In genomic region chr3:9370096-9370495, GRCm38 (mm10) we compare ENCODE assay signal across 27 mouse cellular contexts.
A peak's percentile ranks its signal among the peaks of the same experiment; 100 is the strongest.
DNase-seq lines count a peak whose midpoint lies in the region; ATAC-seq and TF ChIP-seq lines count a peak whose summit lies in the region.
"Had no signal": no experiment of that assay in that cellular context is flagged by ENCODE, and none has a peak within 500 bp of the region (broad histone marks: within the 10 kb centered on the region; RNA-seq: fewer than 3 reads in every experiment).

No protein-coding gene starts in this region.

- no peaks in the 10 kb centered on the region for H3K27me3 ChIP-seq in heart, adult 2 months (ENCODE audit: control insufficient read depth, insufficient read depth, low read length)
- H3K27me3 ChIP-seq in liver, postnatal 0 days (ENCODE audit: insufficient read depth, low read length): no peaks in the 10 kb centered on the region
- no peaks in the 10 kb centered on the region for H3K27me3 ChIP-seq in liver, embryonic 11.5 days (replicated peaks; ENCODE audit: control insufficient read depth, insufficient read depth, low read length)
- no peaks in the 10 kb centered on the region for H3K27me3 ChIP-seq in embryonic facial prominence, embryonic 10.5 days (replicated peaks; ENCODE audit: low read depth, poor library complexity, severe bottlenecking)
- H3K27me3 ChIP-seq: heart, embryonic 15.5 days; kidney, embryonic 15.5 days; limb, embryonic 15.5 days; midbrain, embryonic 15.5 days; stomach, embryonic 15.5 days had no signal

- TF ChIP-seq CTCF in heart, adult 2 months (IDR thresholded peaks at IDR 0.05): peak; percentile 35
- TF ChIP-seq CTCF in liver, postnatal 0 days (IDR thresholded peaks at IDR 0.05; ENCODE audit: low read depth): 0 out of 2 replicates have a peak, but pooled peaks have one; percentile 8

- H3K27ac ChIP-seq in heart, adult 2 months: no peak overlapping the region
- no peak overlapping the region for H3K27ac ChIP-seq in liver, postnatal 0 days (ENCODE audit: low read depth)
- no peak overlapping the region for H3K27ac ChIP-seq in liver, embryonic 11.5 days (ENCODE audit: low read depth, low read length)
- H3K27ac ChIP-seq in embryonic facial prominence, embryonic 10.5 days (replicated peaks): no peak overlapping the region
- H3K27ac ChIP-seq: heart, embryonic 15.5 days; hindbrain, embryonic 14.5 days; kidney, embryonic 15.5 days; limb, embryonic 15.5 days; midbrain, embryonic 15.5 days; stomach, embryonic 15.5 days had no signal

- no peak overlapping the region for H3K9ac ChIP-seq in heart, adult 2 months (ENCODE audit: low read depth, low read length)
- no peak overlapping the region for H3K9ac ChIP-seq in liver, postnatal 0 days (replicated peaks)
- H3K9ac ChIP-seq in liver, embryonic 11.5 days (ENCODE audit: low read depth, low read length): no peak overlapping the region
- H3K9ac ChIP-seq: forebrain, postnatal 0 days; heart, embryonic 15.5 days; hindbrain, embryonic 14.5 days; kidney, embryonic 15.5 days; limb, embryonic 15.5 days; midbrain, embryonic 15.5 days; stomach, embryonic 15.5 days had no signal

- no peaks in the 10 kb centered on the region for H3K4me1 ChIP-seq in heart, adult 2 months (ENCODE audit: control insufficient read depth, insufficient read depth, low read length)
- H3K4me1 ChIP-seq in liver, postnatal 0 days (ENCODE audit: insufficient read depth): no peaks in the 10 kb centered on the region
- no peaks in the 10 kb centered on the region for H3K4me1 ChIP-seq in liver, embryonic 11.5 days (replicated peaks; ENCODE audit: control insufficient read depth, insufficient read depth, low read length)
- 0 out of 2 replicates have a peak, but pooled peaks cover 3% of the 10 kb centered on the region for H3K4me1 ChIP-seq in embryonic facial prominence, embryonic 10.5 days
- H3K4me1 ChIP-seq: heart, embryonic 15.5 days; kidney, embryonic 15.5 days; limb, embryonic 15.5 days; midbrain, embryonic 15.5 days; stomach, embryonic 15.5 days had no signal

- H3K79me2 ChIP-seq in heart, adult 2 months (replicated peaks; ENCODE audit: control insufficient read depth, insufficient read depth, low read length): no peaks in the 10 kb centered on the region

- no peak for DNase-seq in heart, adult 2 months
- DNase-seq in heart, postnatal 36 days: no peak
- no peak for DNase-seq in liver, postnatal 0 days
- no peak for DNase-seq in liver, embryonic 11.5 days (ENCODE audit: low spot score)
- peak; percentile 5 for DNase-seq in 416B (ENCODE audit: low read depth)
- peak; percentile 55 for DNase-seq in R1 (ENCODE audit: low read depth, low spot score)
- no peak for DNase-seq in embryonic facial prominence, embryonic 10.5 days (ENCODE audit: low spot score)
- DNase-seq in cerebellum, postnatal 4 days (ENCODE audit: low spot score in 2 of 2): no peak
- DNase-seq: adrenal gland, postnatal 36 days; cerebellum, adult 9-11 months; forebrain, postnatal 0 days; gastrocnemius, postnatal 36 days; heart, postnatal 4 days; kidney, adult 11 months; kidney, postnatal 36 days; layer of hippocampus, adult 9-11 months; lung, adult 2 months; lung, postnatal 4 days; right cerebral cortex, adult 18-20 months; thymus, adult 18-20 months had no signal

- no peaks in the 10 kb centered on the region for H3K36me3 ChIP-seq in heart, adult 2 months (ENCODE audit: control insufficient read depth, insufficient read depth, low read length)
- no peaks in the 10 kb centered on the region for H3K36me3 ChIP-seq in liver, postnatal 0 days (replicated peaks; ENCODE audit: insufficient read depth, low read length)
- H3K36me3 ChIP-seq in liver, embryonic 11.5 days (ENCODE audit: control insufficient read depth, insufficient read depth, low read length): no peaks in the 10 kb centered on the region
- no peaks in the 10 kb centered on the region for H3K36me3 ChIP-seq in embryonic facial prominence, embryonic 10.5 days (replicated peaks)
- H3K36me3 ChIP-seq: heart, embryonic 15.5 days; kidney, embryonic 15.5 days; limb, embryonic 15.5 days; midbrain, embryonic 15.5 days; stomach, embryonic 15.5 days had no signal

- no peak overlapping the region for H3K4me3 ChIP-seq in heart, adult 2 months
- H3K4me3 ChIP-seq in liver, postnatal 0 days (ENCODE audit: low read depth, low read length): no peak overlapping the region
- no peak overlapping the region for H3K4me3 ChIP-seq in liver, embryonic 11.5 days (ENCODE audit: low read depth, low read length)
- no peak overlapping the region for H3K4me3 ChIP-seq in embryonic facial prominence, embryonic 10.5 days
- H3K4me3 ChIP-seq: heart, embryonic 15.5 days; kidney, embryonic 15.5 days; limb, embryonic 15.5 days; midbrain, embryonic 15.5 days; myocyte; stomach, embryonic 15.5 days had no signal

- no peak for ATAC-seq in liver, postnatal 0 days
- no peak for ATAC-seq in liver, embryonic 11.5 days (replicated peaks; ENCODE audit: low FRiP score)
- ATAC-seq: forebrain, postnatal 0 days; midbrain, embryonic 15.5 days had no signal

- no peak for TF ChIP-seq EP300 in heart, adult 2 months (IDR thresholded peaks at IDR 0.05; ENCODE audit: insufficient read depth, low read depth, low read length)
- no peak for TF ChIP-seq EP300 in liver, postnatal 0 days (IDR thresholded peaks at IDR 0.05; ENCODE audit: low read depth)

- H3K4me2 ChIP-seq in liver, postnatal 0 days (ENCODE audit: low read depth, low read length): no peak overlapping the region
- no peak overlapping the region for H3K4me2 ChIP-seq in liver, embryonic 11.5 days
- H3K4me2 ChIP-seq: heart, embryonic 15.5 days; hindbrain, embryonic 14.5 days; kidney, embryonic 15.5 days; limb, embryonic 15.5 days; midbrain, embryonic 15.5 days; stomach, embryonic 15.5 days had no signal

- peaks cover 10% of the 10 kb centered on the region; the same call in 1 of the 2 replicates for H3K9me3 ChIP-seq in liver, postnatal 0 days (ENCODE audit: low read length)
- no peaks in the 10 kb centered on the region for H3K9me3 ChIP-seq in liver, embryonic 11.5 days (ENCODE audit: control insufficient read depth, low read length)
- H3K9me3 ChIP-seq in embryonic facial prominence, embryonic 10.5 days: no peaks in the 10 kb centered on the region; the same call in 1 of the 2 replicates
- H3K9me3 ChIP-seq: heart, embryonic 15.5 days; kidney, embryonic 15.5 days; limb, embryonic 15.5 days; midbrain, embryonic 15.5 days; stomach, embryonic 15.5 days had no signal

- intact Hi-C loops in heart, adult 2 months (cut with DNase I): no loop called here
- intact Hi-C loops in heart, postnatal 36 days (cut with DNase I): no loop called here

- no peak for TF ChIP-seq POLR2A in heart, adult 2 months (IDR thresholded peaks at IDR 0.05; ENCODE audit: insufficient read depth, low read depth, low read length)

- 85% methylated on average over 2 of the region's 2 CpGs for WGBS in heart, adult 2 months
- 74% methylated on average over 2 of the region's 2 CpGs for WGBS in liver, postnatal 0 days (ENCODE audit: insufficient replicate concordance)
- WGBS in liver, embryonic 11.5 days: 78% methylated on average over 2 of the region's 2 CpGs
- 86% methylated on average over 2 of the region's 2 CpGs for WGBS in embryonic facial prominence, embryonic 10.5 days

Comparison
In these comparisons a context has a peak if more than half of its experiments do, and no peak if none do; other contexts are left out.
1. DNase-seq: peak in 416B (single experiment) and R1 (single experiment); none in heart, adult 2 months (0 of 2), heart, postnatal 36 days (0 of 2), liver, postnatal 0 days (single experiment), liver, embryonic 11.5 days (single experiment), embryonic facial prominence, embryonic 10.5 days (single experiment) and cerebellum, postnatal 4 days (0 of 2).